Mouse (Mus musculus): Measurements from ENCODE around the gene Flcn. TPM values are rescaled to one million over a fixed set of nuclear protein-coding genes. Genes with fewer than 3 reads are reported as not detected.

Flcn gene
- polyA plus RNA-seq, 1 experiment from 2014 or later = 34.3 TPM

DNA sequence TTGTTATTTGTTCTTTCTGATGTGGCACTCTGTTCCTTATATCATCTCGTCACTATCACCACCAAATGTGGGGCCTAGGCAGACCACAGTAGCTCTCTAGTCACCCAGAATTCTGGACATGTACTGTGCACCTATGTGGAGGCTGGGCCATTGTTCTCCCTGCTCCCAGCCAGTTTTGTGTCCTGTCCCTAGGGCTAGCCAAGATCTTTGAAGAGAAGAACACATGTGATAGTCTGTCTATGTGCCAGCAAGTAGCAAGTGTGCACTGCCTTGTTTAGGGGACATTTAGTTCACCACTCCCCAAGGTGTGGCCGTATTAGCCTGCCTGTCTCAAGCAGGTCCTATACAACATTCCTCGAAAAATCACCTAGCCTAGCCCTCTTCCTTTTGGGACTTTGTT, 60.8 kb downstream of the Flcn start:
- WGBS = 88% methylated on average over 3 of the region's 3 CpGs
- Histone ChIP-seq H3K27ac (replicated peaks in 1 of 2; ENCODE audit: control insufficient read depth in 1 of 2, insufficient read depth in 1 of 2, low read depth in 2 of 2, low read length in 2 of 2) (no peak overlapping the region), H3K4me3 (ENCODE audit: control insufficient read depth in 1 of 2, insufficient read depth in 1 of 2, low read depth in 1 of 2, low read length in 2 of 2) (no peak overlapping the region), H3K36me3 (ENCODE audit: control insufficient read depth, insufficient read depth, low read length) (peaks cover 82% of the 10 kb centered on the region), H3K9me3 (ENCODE audit: control insufficient read depth, low read length) (no peaks in the 10 kb centered on the region), H3K27me3 (ENCODE audit: control insufficient read depth, insufficient read depth, low read length) (no peaks in the 10 kb centered on the region), H3K4me1 (ENCODE audit: control insufficient read depth in 2 of 2, insufficient read depth in 2 of 2, low read length in 2 of 2) (no peaks in the 10 kb centered on the region), H3K9ac (ENCODE audit: low read length) (no peak overlapping the region), H3K4me2 (ENCODE audit: low read length) (no peak overlapping the region)
- no peak for ATAC-seq (ENCODE audit: insufficient number of reproducible peaks, insufficient read depth, low FRiP score, low read depth)

DNA sequence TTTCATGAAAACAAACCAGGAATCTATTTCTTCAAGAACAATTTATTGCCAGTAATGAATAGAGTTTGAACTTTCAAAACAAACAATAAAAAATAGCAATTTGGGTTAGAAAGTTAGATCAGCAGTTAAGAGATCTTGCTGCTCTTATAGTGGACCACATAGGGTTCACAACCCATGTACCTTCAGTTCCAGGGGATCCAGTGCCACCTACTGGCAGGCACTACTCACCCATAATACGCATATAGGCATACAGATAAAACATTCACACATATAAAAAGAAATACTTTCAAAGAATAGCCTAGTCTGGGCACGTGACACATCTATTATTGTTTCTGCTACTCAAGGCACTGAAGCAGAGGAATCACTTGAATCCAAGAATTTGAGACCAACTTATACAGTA, 63.2 kb downstream of the Flcn start:
- no peaks in the 10 kb centered on the region for H3K9me3 ChIP-seq (ENCODE audit: control insufficient read depth, low read length)
- no peak for ATAC-seq (ENCODE audit: insufficient number of reproducible peaks, insufficient read depth, low FRiP score, low read depth)
- no peak overlapping the region for H3K27ac ChIP-seq (replicated peaks in 1 of 2; ENCODE audit: control insufficient read depth in 1 of 2, insufficient read depth in 1 of 2, low read depth in 2 of 2, low read length in 2 of 2)
- no peak overlapping the region for H3K4me2 ChIP-seq (ENCODE audit: low read length)
- H3K4me1 ChIP-seq (ENCODE audit: control insufficient read depth in 2 of 2, insufficient read depth in 2 of 2, low read length in 2 of 2) = no peaks in the 10 kb centered on the region
- no peak overlapping the region for H3K9ac ChIP-seq (ENCODE audit: low read length)
- H3K27me3 ChIP-seq (ENCODE audit: control insufficient read depth, insufficient read depth, low read length) = no peaks in the 10 kb centered on the region
- no peak overlapping the region for H3K4me3 ChIP-seq (ENCODE audit: control insufficient read depth in 1 of 2, insufficient read depth in 1 of 2, low read depth in 1 of 2, low read length in 2 of 2)
- 79% methylated on average over 2 of the region's 2 CpGs for WGBS
- H3K36me3 ChIP-seq (ENCODE audit: control insufficient read depth, insufficient read depth, low read length) = peaks cover 82% of the 10 kb centered on the region

GRCm38 (mm10) chr11:59745851-59746250, 64.0 kb downstream of the Flcn start:
- Histone ChIP-seq H3K27me3 (ENCODE audit: control insufficient read depth, insufficient read depth, low read length) (no peaks in the 10 kb centered on the region), H3K36me3 (ENCODE audit: control insufficient read depth, insufficient read depth, low read length) (peaks cover 82% of the 10 kb centered on the region), H3K4me3 (ENCODE audit: control insufficient read depth in 1 of 2, insufficient read depth in 1 of 2, low read depth in 1 of 2, low read length in 2 of 2) (no peak overlapping the region), H3K4me1 (ENCODE audit: control insufficient read depth in 2 of 2, insufficient read depth in 2 of 2, low read length in 2 of 2) (no peaks in the 10 kb centered on the region), H3K27ac (replicated peaks in 1 of 2; ENCODE audit: control insufficient read depth in 1 of 2, insufficient read depth in 1 of 2, low read depth in 2 of 2, low read length in 2 of 2) (no peak overlapping the region), H3K4me2 (ENCODE audit: low read length) (no peak overlapping the region), H3K9me3 (ENCODE audit: control insufficient read depth, low read length) (no peaks in the 10 kb centered on the region), H3K9ac (ENCODE audit: low read length) (no peak overlapping the region)
- no peak for ATAC-seq (ENCODE audit: insufficient number of reproducible peaks, insufficient read depth, low FRiP score, low read depth)
- 89% methylated on average over 5 of the region's 5 CpGs for WGBS

DNA sequence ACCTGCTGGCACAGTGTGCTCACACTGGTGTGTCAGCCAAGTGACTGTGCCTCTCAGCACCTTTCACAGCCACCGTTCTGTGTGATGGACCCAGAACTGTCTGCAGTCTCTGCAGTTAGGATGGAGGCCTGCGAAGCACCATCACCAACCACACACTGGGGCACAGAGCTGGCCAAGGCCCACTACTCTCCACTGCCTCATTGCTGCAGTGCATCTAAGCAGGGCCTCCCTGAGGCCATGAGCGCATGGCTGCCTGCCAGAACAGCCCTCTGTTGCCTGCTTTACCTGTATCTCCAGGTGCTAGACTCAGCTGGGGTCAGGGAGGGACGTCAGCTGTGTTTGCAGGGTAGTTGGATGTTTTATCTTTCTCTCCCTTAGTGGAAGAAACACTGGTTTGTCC, 65.4 kb downstream of the Flcn start:
- Histone ChIP-seq H3K4me1 (ENCODE audit: control insufficient read depth in 2 of 2, insufficient read depth in 2 of 2, low read length in 2 of 2) (no peaks in the 10 kb centered on the region), H3K36me3 (ENCODE audit: control insufficient read depth, insufficient read depth, low read length) (peaks cover 82% of the 10 kb centered on the region), H3K27ac (replicated peaks in 1 of 2; ENCODE audit: control insufficient read depth in 1 of 2, insufficient read depth in 1 of 2, low read depth in 2 of 2, low read length in 2 of 2) (no peak overlapping the region), H3K4me3 (ENCODE audit: control insufficient read depth in 1 of 2, insufficient read depth in 1 of 2, low read depth in 1 of 2, low read length in 2 of 2) (no peak overlapping the region), H3K9ac (ENCODE audit: low read length) (no peak overlapping the region), H3K27me3 (ENCODE audit: control insufficient read depth, insufficient read depth, low read length) (no peaks in the 10 kb centered on the region), H3K9me3 (ENCODE audit: control insufficient read depth, low read length) (no peaks in the 10 kb centered on the region), H3K4me2 (ENCODE audit: low read length) (no peak overlapping the region)
- WGBS = 92% methylated on average over 4 of the region's 4 CpGs
- ATAC-seq (ENCODE audit: insufficient number of reproducible peaks, insufficient read depth, low FRiP score, low read depth) = no peak

- no peaks in the 10 kb centered on the region for H3K27me3 ChIP-seq (ENCODE audit: control insufficient read depth, insufficient read depth, low read length)
- no peak overlapping the region for H3K27ac ChIP-seq (replicated peaks in 1 of 2; ENCODE audit: control insufficient read depth in 1 of 2, insufficient read depth in 1 of 2, low read depth in 2 of 2, low read length in 2 of 2)
- H3K4me3 ChIP-seq (ENCODE audit: control insufficient read depth in 1 of 2, insufficient read depth in 1 of 2, low read depth in 1 of 2, low read length in 2 of 2) = no peak overlapping the region
- no peak overlapping the region for H3K9ac ChIP-seq (ENCODE audit: low read length)
- no peaks in the 10 kb centered on the region for H3K4me1 ChIP-seq (ENCODE audit: control insufficient read depth in 2 of 2, insufficient read depth in 2 of 2, low read length in 2 of 2)
- no peaks in the 10 kb centered on the region for H3K9me3 ChIP-seq (ENCODE audit: control insufficient read depth, low read length)
- H3K4me2 ChIP-seq (ENCODE audit: low read length) = no peak overlapping the region
- peaks cover 82% of the 10 kb centered on the region for H3K36me3 ChIP-seq (ENCODE audit: control insufficient read depth, insufficient read depth, low read length)
- ATAC-seq (ENCODE audit: insufficient number of reproducible peaks, insufficient read depth, low FRiP score, low read depth) = no peak
- 95% methylated on average over 1 of the region's 1 CpGs for WGBS
Observed at GRCm38 (mm10) chr11:59743712-59744111, 66.1 kb downstream of the Flcn start.

- Histone ChIP-seq H3K9ac (ENCODE audit: low read length) (no peak overlapping the region), H3K4me3 (ENCODE audit: control insufficient read depth in 1 of 2, insufficient read depth in 1 of 2, low read depth in 1 of 2, low read length in 2 of 2) (no peak overlapping the region), H3K9me3 (ENCODE audit: control insufficient read depth, low read length) (no peaks in the 10 kb centered on the region), H3K4me1 (ENCODE audit: control insufficient read depth in 2 of 2, insufficient read depth in 2 of 2, low read length in 2 of 2) (no peaks in the 10 kb centered on the region), H3K27ac (replicated peaks in 1 of 2; ENCODE audit: control insufficient read depth in 1 of 2, insufficient read depth in 1 of 2, low read depth in 2 of 2, low read length in 2 of 2) (no peak overlapping the region), H3K27me3 (ENCODE audit: control insufficient read depth, insufficient read depth, low read length) (no peaks in the 10 kb centered on the region), H3K36me3 (ENCODE audit: control insufficient read depth, insufficient read depth, low read length) (peaks cover 82% of the 10 kb centered on the region), H3K4me2 (ENCODE audit: low read length) (no peak overlapping the region)
- 95% methylated on average over 2 of the region's 2 CpGs for WGBS
- ATAC-seq (ENCODE audit: insufficient number of reproducible peaks, insufficient read depth, low FRiP score, low read depth) = no peak
Observed at GRCm38 (mm10) chr11:59743307-59743706, 66.5 kb downstream of the Flcn start.

- Histone ChIP-seq H3K9ac (ENCODE audit: low read length) (no peak overlapping the region), H3K4me2 (ENCODE audit: low read length) (no peak overlapping the region), H3K9me3 (ENCODE audit: control insufficient read depth, low read length) (no peaks in the 10 kb centered on the region), H3K27ac (replicated peaks in 1 of 2; ENCODE audit: control insufficient read depth in 1 of 2, insufficient read depth in 1 of 2, low read depth in 2 of 2, low read length in 2 of 2) (no peak overlapping the region), H3K4me3 (ENCODE audit: control insufficient read depth in 1 of 2, insufficient read depth in 1 of 2, low read depth in 1 of 2, low read length in 2 of 2) (no peak overlapping the region), H3K36me3 (ENCODE audit: control insufficient read depth, insufficient read depth, low read length) (peaks cover 91% of the 10 kb centered on the region), H3K27me3 (ENCODE audit: control insufficient read depth, insufficient read depth, low read length) (no peaks in the 10 kb centered on the region), H3K4me1 (ENCODE audit: control insufficient read depth in 2 of 2, insufficient read depth in 2 of 2, low read length in 2 of 2) (no peaks in the 10 kb centered on the region)
- ATAC-seq (ENCODE audit: insufficient number of reproducible peaks, insufficient read depth, low FRiP score, low read depth) = no peak
- 98% methylated on average over 5 of the region's 5 CpGs for WGBS
Observed at GRCm38 (mm10) chr11:59741915-59742314, 67.9 kb downstream of the Flcn start.
